ENCODE assay signal across 25 mouse cellular contexts in the genomic region with DNA sequence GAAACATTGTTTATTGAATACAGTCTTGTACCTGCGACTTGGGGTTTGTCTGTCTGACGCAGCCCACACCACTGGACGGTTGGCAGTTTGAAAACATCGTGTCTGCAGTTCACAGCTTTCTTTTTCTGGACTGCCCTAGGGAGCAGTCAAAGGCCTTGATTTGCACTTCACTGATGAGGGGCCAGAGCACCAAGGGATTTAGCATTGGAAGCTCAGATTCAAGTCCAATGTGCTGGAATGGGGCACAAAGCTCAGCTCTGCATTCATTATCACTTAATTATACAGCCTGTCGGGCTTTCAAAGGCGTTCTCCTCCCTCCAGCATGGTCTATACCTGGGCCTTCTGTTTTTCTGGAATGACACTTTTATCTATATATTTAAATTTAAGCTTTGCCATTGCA. TPM values are rescaled to one million over a fixed set of nuclear protein-coding genes. Genes with fewer than 3 reads are reported as not detected.
DNase-seq lines count a peak whose midpoint lies in the region; ATAC-seq and TF ChIP-seq lines count a peak whose summit lies in the region.
"Had no signal": no experiment of that assay in that cellular context is flagged by ENCODE, and none has a peak within 500 bp of the region (broad histone marks: within the 10 kb centered on the region; RNA-seq: fewer than 3 reads in every experiment).

No protein-coding gene starts in this region.

- peaks cover 24% of the 10 kb centered on the region for H3K4me1 ChIP-seq in midbrain, embryonic 10.5 days
- H3K4me1 ChIP-seq in midbrain, postnatal 0 days (ENCODE audit: insufficient read depth, low read length), result no peaks in the 10 kb centered on the region
- H3K4me1 ChIP-seq in forebrain, embryonic 15.5 days, result peaks cover 9% of the 10 kb centered on the region
- H3K4me1 ChIP-seq in midbrain, embryonic 15.5 days, result peaks cover 6% of the 10 kb centered on the region
- H3K4me1 ChIP-seq: embryonic facial prominence, embryonic 13.5 days; hindbrain, embryonic 15.5 days; intestine, embryonic 15.5 days; kidney, embryonic 15.5 days had no signal

- no peak overlapping the region for H3K9ac ChIP-seq in midbrain, postnatal 0 days (replicated peaks; ENCODE audit: low read length, poor library complexity, severe bottlenecking)
- no peak overlapping the region for H3K9ac ChIP-seq in forebrain, embryonic 15.5 days (replicated peaks)
- H3K9ac ChIP-seq in midbrain, embryonic 15.5 days, result no peak overlapping the region
- H3K9ac ChIP-seq: embryonic facial prominence, embryonic 13.5 days; hindbrain, embryonic 15.5 days; intestine, embryonic 15.5 days; kidney, embryonic 15.5 days; neural tube, embryonic 13.5 days had no signal

- DNase-seq in embryo, embryonic 10 days (ENCODE audit: low spot score), result peak; percentile 21
- no peak for DNase-seq in embryo, embryonic 9.5 days (ENCODE audit: extremely low spot score)
- DNase-seq in midbrain, embryonic 10.5 days (ENCODE audit: low spot score), result peak; percentile 44
- no peak for DNase-seq in midbrain, postnatal 0 days (ENCODE audit: low spot score)
- DNase-seq in ovary, adult 18-20 months (ENCODE audit: low spot score), result no peak
- DNase-seq in T-cell, adult 2 months (ENCODE audit: low spot score), result no peak
- DNase-seq: adrenal gland, postnatal 36 days; cerebellum, adult 8-10 months; gastrocnemius, postnatal 14 days; heart, postnatal 10 days; lung, adult 2 months; lung, postnatal 4 days had no signal

- peaks cover 4% of the 10 kb centered on the region; the same call in 1 of the 2 replicates for H3K27me3 ChIP-seq in midbrain, embryonic 10.5 days (ENCODE audit: low read depth, poor library complexity, severe bottlenecking)
- no peaks in the 10 kb centered on the region for H3K27me3 ChIP-seq in midbrain, postnatal 0 days (ENCODE audit: insufficient read depth, low read length)
- H3K27me3 ChIP-seq in forebrain, embryonic 15.5 days, result no peaks in the 10 kb centered on the region
- no peaks in the 10 kb centered on the region for H3K27me3 ChIP-seq in midbrain, embryonic 15.5 days (replicated peaks)
- H3K27me3 ChIP-seq: hindbrain, embryonic 15.5 days; intestine, embryonic 15.5 days; kidney, embryonic 15.5 days; neural tube, embryonic 13.5 days had no signal

- H3K4me3 ChIP-seq in midbrain, embryonic 10.5 days, result no peak overlapping the region
- H3K4me3 ChIP-seq in midbrain, postnatal 0 days (ENCODE audit: low read depth, low read length), result no peak overlapping the region
- no peak overlapping the region for H3K4me3 ChIP-seq in forebrain, embryonic 15.5 days
- no peak overlapping the region for H3K4me3 ChIP-seq in midbrain, embryonic 15.5 days
- H3K4me3 ChIP-seq: embryonic facial prominence, embryonic 13.5 days; hindbrain, embryonic 15.5 days; intestine, embryonic 15.5 days; kidney, embryonic 15.5 days; neural tube, embryonic 13.5 days had no signal

- no peak for ATAC-seq in midbrain, postnatal 0 days (ENCODE audit: low FRiP score)
- peak; percentile 75 for ATAC-seq in forebrain, embryonic 15.5 days (replicated peaks)
- ATAC-seq in midbrain, embryonic 15.5 days (replicated peaks), result peak; percentile 60; the same call in 1 of the 2 replicates
- ATAC-seq: intestine, embryonic 15.5 days had no signal

- no peaks in the 10 kb centered on the region for H3K36me3 ChIP-seq in midbrain, embryonic 10.5 days
- no peaks in the 10 kb centered on the region for H3K36me3 ChIP-seq in midbrain, postnatal 0 days (ENCODE audit: insufficient read depth, low read length)
- no peaks in the 10 kb centered on the region for H3K36me3 ChIP-seq in forebrain, embryonic 15.5 days
- no peaks in the 10 kb centered on the region for H3K36me3 ChIP-seq in midbrain, embryonic 15.5 days (replicated peaks)
- H3K36me3 ChIP-seq: embryonic facial prominence, embryonic 13.5 days; hindbrain, embryonic 15.5 days; intestine, embryonic 15.5 days; kidney, embryonic 15.5 days; neural tube, embryonic 13.5 days had no signal

- peak overlapping the region; percentile 81 for H3K27ac ChIP-seq in midbrain, embryonic 10.5 days (replicated peaks)
- H3K27ac ChIP-seq in midbrain, postnatal 0 days (ENCODE audit: low read depth, low read length), result no peak overlapping the region
- 0 out of 2 replicates have a peak overlapping the region, but pooled peaks have one; percentile 42 for H3K27ac ChIP-seq in forebrain, embryonic 15.5 days (replicated peaks)
- H3K27ac ChIP-seq in midbrain, embryonic 15.5 days, result no peak overlapping the region
- H3K27ac ChIP-seq: embryonic facial prominence, embryonic 13.5 days; hindbrain, embryonic 15.5 days; intestine, embryonic 15.5 days; kidney, embryonic 15.5 days; neural tube, embryonic 13.5 days had no signal

- no peaks in the 10 kb centered on the region for H3K9me3 ChIP-seq in midbrain, embryonic 10.5 days (replicated peaks)
- no peaks in the 10 kb centered on the region for H3K9me3 ChIP-seq in midbrain, postnatal 0 days (ENCODE audit: low read length)
- no peaks in the 10 kb centered on the region for H3K9me3 ChIP-seq in forebrain, embryonic 15.5 days
- no peaks in the 10 kb centered on the region for H3K9me3 ChIP-seq in midbrain, embryonic 15.5 days
- H3K9me3 ChIP-seq: embryonic facial prominence, embryonic 13.5 days; hindbrain, embryonic 15.5 days; intestine, embryonic 15.5 days; kidney, embryonic 15.5 days; neural tube, embryonic 13.5 days had no signal

- 25% methylated on average over 6 of the region's 6 CpGs for WGBS in midbrain, embryonic 10.5 days
- 9% methylated on average over 6 of the region's 6 CpGs for WGBS in midbrain, postnatal 0 days
- WGBS in forebrain, embryonic 15.5 days, result 2% methylated on average over 6 of the region's 6 CpGs
- WGBS in midbrain, embryonic 15.5 days, result 9% methylated on average over 6 of the region's 6 CpGs

- TF ChIP-seq CTCF in midbrain, postnatal 0 days (IDR thresholded peaks at IDR 0.05), result no peak

- H3K4me2 ChIP-seq in midbrain, postnatal 0 days (ENCODE audit: low read depth, low read length, poor library complexity, severe bottlenecking), result no peak overlapping the region
- no peak overlapping the region for H3K4me2 ChIP-seq in forebrain, embryonic 15.5 days (replicated peaks)
- no peak overlapping the region for H3K4me2 ChIP-seq in midbrain, embryonic 15.5 days
- H3K4me2 ChIP-seq: embryonic facial prominence, embryonic 13.5 days; hindbrain, embryonic 15.5 days; intestine, embryonic 15.5 days; kidney, embryonic 15.5 days; liver, embryonic 11.5 days; neural tube, embryonic 13.5 days had no signal

RNA-seq across cellular contexts. Expression of a gene that starts 11.4 kb away (rescaled TPM):
- polyA plus RNA-seq in midbrain, embryonic 10.5 days (2016; fragmentation: Nextera tagmentation; extraction: Ambion mirVana), result 0.20 and 0.36 TPM in 2 replicates
- not detected in 2 replicates for total RNA-seq in midbrain, postnatal 0 days (2014; rRNA removed)
- 0.27 and 0.34 TPM in 2 replicates for polyA plus RNA-seq in midbrain, postnatal 0 days (2015; fragmentation: Nextera tagmentation; extraction: Ambion mirVana)
- 0.45 and 0.47 TPM in 2 replicates for polyA plus RNA-seq in forebrain, embryonic 15.5 days (2015; fragmentation: Nextera tagmentation; extraction: Ambion mirVana)
- polyA plus RNA-seq in midbrain, embryonic 15.5 days (2015; fragmentation: Nextera tagmentation; extraction: Ambion mirVana), result 0.23 TPM in 1 of 2 replicates, not detected in the other
- total RNA-seq: adrenal gland, postnatal 36 days; ES-E14; layer of hippocampus, postnatal 10 days had no signal
- polyA plus RNA-seq: embryonic facial prominence, embryonic 13.5 days; intestine, embryonic 15.5 days; kidney, embryonic 15.5 days; large intestine, adult 2 months; limb, embryonic 11.5 days; liver, embryonic 11.5 days; lung, adult 2 months; small intestine, adult 2 months had no signal

RNA-seq across cellular contexts. Expression of a gene that starts 38.6 kb away (rescaled TPM):
- polyA plus RNA-seq in midbrain, embryonic 10.5 days (2016; fragmentation: Nextera tagmentation; extraction: Ambion mirVana), result 0.14 and 0.19 TPM in 2 replicates
- 0.05 and 0.71 TPM in 2 replicates for total RNA-seq in midbrain, postnatal 0 days (2014; rRNA removed)
- 0.04 and 0.41 TPM in 2 replicates for polyA plus RNA-seq in midbrain, postnatal 0 days (2015; fragmentation: Nextera tagmentation; extraction: Ambion mirVana)
- polyA plus RNA-seq in forebrain, embryonic 15.5 days (2015; fragmentation: Nextera tagmentation; extraction: Ambion mirVana), result 0.08 TPM in 1 of 2 replicates, not detected in the other
- polyA plus RNA-seq in midbrain, embryonic 15.5 days (2015; fragmentation: Nextera tagmentation; extraction: Ambion mirVana), result 0.18 and 0.26 TPM in 2 replicates

Comparison
In these comparisons a context has a peak if more than half of its experiments do, and no peak if none do; other contexts are left out.
1. DNase-seq: peak in embryo, embryonic 10 days (single experiment) and midbrain, embryonic 10.5 days (single experiment); none in embryo, embryonic 9.5 days (single experiment), midbrain, postnatal 0 days (single experiment), ovary, adult 18-20 months (single experiment) and T-cell, adult 2 months (single experiment).
2. H3K27ac ChIP-seq: peak in midbrain, embryonic 10.5 days (single experiment) and forebrain, embryonic 15.5 days (single experiment); none in midbrain, postnatal 0 days (single experiment) and midbrain, embryonic 15.5 days (single experiment).